Mouse (Mus musculus) olfactory bulb, adult 2 months (tissue): ENCODE data around the gene Plekhg6. TPM values are rescaled to one million over a fixed set of nuclear protein-coding genes. Genes with fewer than 3 reads are reported as not detected.

ENCODE experiments used
- H3K27ac ChIP-seq: fragments of 200-500 bp; 2 replicates; pipeline ENCODE4 v1.5.1; 2012; ENCODE audit warnings: low read depth, low read length; ENCODE audit not compliant: insufficient read depth
- H3K4me1 ChIP-seq: fragments of 200-500 bp; 2 replicates; pipeline ENCODE4 v1.6.1; 2012; ENCODE audit warnings: low read length; ENCODE audit not compliant: control insufficient read depth, insufficient read depth
- H3K4me3 ChIP-seq: fragments of 200-500 bp; 2 replicates; pipeline ENCODE4 v1.5.1; 2012; ENCODE audit warnings: mild to moderate bottlenecking, low read depth, low read length, moderate library complexity; ENCODE audit not compliant: insufficient read depth
- CTCF ChIP-seq: fragments of 200-500 bp; IDR thresholded peaks from 2 replicates; pipeline ENCODE4 v1.5.1; 2012; ENCODE audit warnings: low read depth, mild to moderate bottlenecking, low read length, moderate library complexity; ENCODE audit not compliant: insufficient read depth
- POLR2A ChIP-seq: fragments of 200-500 bp; IDR thresholded peaks from 2 replicates; pipeline ENCODE4 v1.6.1; 2012; ENCODE audit warnings: mild to moderate bottlenecking, low read depth, low read length, moderate library complexity; ENCODE audit not compliant: insufficient read depth
- WGBS: fragments of 180-500 bp; shearing (Covaris S2); methylation state at CpG from one replicate; pipeline ENCODE4 v1.1.7; 2018; 5-methylcytosine and 5-hydroxymethylcytosine counted together
- polyA plus RNA-seq: library from polyadenylated mRNA; stranded (reverse); fragments of >200 nt; gene quantifications from 2 replicates; pipeline ENCODE4 v1.2.4, GENCODE M21; 2012; ENCODE audit warnings: low replicate concordance; ENCODE audit not compliant: missing spikeins, insufficient read depth, insufficient read length

Gene Plekhg6
- polyA plus RNA-seq, 1 experiment: not detected

GRCm38 (mm10) chr6:125322794-125323193 lies 57.8 kb downstream of the Plekhg6 start:
- WGBS: 28% methylated on average over 13 of the region's 13 CpGs
- Histone ChIP-seq H3K4me3 (no peak overlapping the region), H3K4me1 (peaks cover 23% of the 10 kb centered on the region), H3K27ac (no peak overlapping the region)
- no peak for TF ChIP-seq POLR2A
- no peak for TF ChIP-seq CTCF

GRCm38 (mm10) chr6:125321114-125321855 lies 59.3 kb downstream of the Plekhg6 start:
- 26% methylated on average over 26 of the region's 26 CpGs for WGBS
- peaks cover 23% of the 10 kb centered on the region for H3K4me1 ChIP-seq
- TF ChIP-seq CTCF: no peak
- TF ChIP-seq POLR2A: no peak
- H3K4me3 ChIP-seq: no peak overlapping the region
- H3K27ac ChIP-seq: no peak overlapping the region

- WGBS: 100% methylated on average over 1 of the region's 1 CpGs
These were observed 60.3 kb downstream of the Plekhg6 start, which contains the start of gene Scnn1a for GRCm38 (mm10) chr6:125320323-125320722. Scnn1a (plus strand) TSS chr6:125320659.

GRCm38 (mm10) chr6:125319919-125320296 lies 60.7 kb downstream of the Plekhg6 start:
- peaks cover 23% of the 10 kb centered on the region for H3K4me1 ChIP-seq
- no peak overlapping the region for H3K4me3 ChIP-seq
- TF ChIP-seq CTCF: no peak
- no peak for TF ChIP-seq POLR2A
- no peak overlapping the region for H3K27ac ChIP-seq

More at GRCm38 (mm10) chr6:125320323-125320722, 60.3 kb downstream of the Plekhg6 start, which contains the start of gene Scnn1a:
- H3K4me3 ChIP-seq: no peak within 1 kb of the TSS
- no peak within 1 kb of the TSS for H3K27ac ChIP-seq
- TF ChIP-seq CTCF: no peak
- TF ChIP-seq POLR2A: no peak
- peaks cover 23% of the 10 kb centered on the region for H3K4me1 ChIP-seq

GRCm38 (mm10) chr6:125318981-125319918 lies 61.3 kb downstream of the Plekhg6 start:
- H3K4me1 ChIP-seq: peaks cover 25% of the 10 kb centered on the region
- no peak for TF ChIP-seq POLR2A
- TF ChIP-seq CTCF: no peak
- no peak overlapping the region for H3K27ac ChIP-seq
- WGBS: 79% methylated on average over 15 of the region's 15 CpGs
- no peak overlapping the region for H3K4me3 ChIP-seq

GRCm38 (mm10) chr6:125317077-125317476 lies 63.5 kb downstream of the Plekhg6 start:
- no peak overlapping the region for H3K4me3 ChIP-seq
- H3K4me1 ChIP-seq: peaks cover 25% of the 10 kb centered on the region
- no peak for TF ChIP-seq CTCF
- TF ChIP-seq POLR2A: no peak
- H3K27ac ChIP-seq: no peak overlapping the region
- WGBS: 66% methylated on average over 7 of the region's 7 CpGs

- Histone ChIP-seq H3K4me3 (no peak overlapping the region), H3K27ac (no peak overlapping the region), H3K4me1 (peaks cover 13% of the 10 kb centered on the region)
- TF ChIP-seq POLR2A: no peak
- WGBS: 82% methylated on average over 6 of the region's 6 CpGs
These were observed 65.8 kb downstream of the Plekhg6 start for GRCm38 (mm10) chr6:125314746-125315145.

GRCm38 (mm10) chr6:125314231-125314563 lies 66.4 kb downstream of the Plekhg6 start:
- no peak for TF ChIP-seq CTCF
- no peak for TF ChIP-seq POLR2A
- Histone ChIP-seq H3K4me3 (no peak overlapping the region), H3K27ac (no peak overlapping the region), H3K4me1 (peaks cover 13% of the 10 kb centered on the region)
- 53% methylated on average over 7 of the region's 7 CpGs for WGBS

GRCm38 (mm10) chr6:125313546-125314230 lies 66.9 kb downstream of the Plekhg6 start, which contains the start of gene Ltbr:
Ltbr (minus strand) TSS chr6:125313885.
- TF ChIP-seq CTCF (no peak), POLR2A (no peak)
- Histone ChIP-seq H3K27ac (no peak within 1 kb of the TSS), H3K4me3 (peak within 1 kb of the TSS; percentile 36), H3K4me1 (peaks cover 13% of the 10 kb centered on the region)
- 13% methylated on average over 46 of the region's 46 CpGs for WGBS

Other genes starting within 250 kb of the Plekhg6 start
- not detected in 2 replicates for gene Nop2, start 248.9 kb downstream of the Plekhg6 start, polyA plus RNA-seq
- gene Iffo1, start 235.6 kb downstream of the Plekhg6 start, polyA plus RNA-seq: not detected in 2 replicates
- 844 TPM in 1 of 2 replicates, not detected in the other for gene Gapdh, start 214.3 kb downstream of the Plekhg6 start, polyA plus RNA-seq
- not detected in 2 replicates for gene Ncapd2, start 189.1 kb downstream of the Plekhg6 start, polyA plus RNA-seq
- gene Mrpl51, start 189.0 kb downstream of the Plekhg6 start, polyA plus RNA-seq: not detected in 2 replicates
- gene Vamp1, start 165.2 kb downstream of the Plekhg6 start, polyA plus RNA-seq: 312 and 918 TPM in 2 replicates
- gene Tapbpl, start 148.9 kb downstream of the Plekhg6 start, polyA plus RNA-seq: not detected in 2 replicates
- not detected in 2 replicates for gene Cd27, start 143.8 kb downstream of the Plekhg6 start, polyA plus RNA-seq
- gene Tuba3a, start 94.8 kb downstream of the Plekhg6 start, polyA plus RNA-seq: not detected in 2 replicates
- gene Ltbr, start 66.9 kb downstream of the Plekhg6 start, polyA plus RNA-seq: not detected in 2 replicates
- not detected in 2 replicates for gene Scnn1a, start 60.1 kb downstream of the Plekhg6 start, polyA plus RNA-seq
- not detected in 2 replicates for gene Tnfrsf1a, start 31.4 kb downstream of the Plekhg6 start, polyA plus RNA-seq
- not detected in 2 replicates for gene Cd9, start 114.0 kb upstream of the Plekhg6 start, polyA plus RNA-seq
- gene Vwf, start 166.0 kb upstream of the Plekhg6 start, polyA plus RNA-seq: not detected in 2 replicates